Mouse (Mus musculus): ENCODE data around the gene Mpv17l2.

Mpv17l2 gene

DNA sequence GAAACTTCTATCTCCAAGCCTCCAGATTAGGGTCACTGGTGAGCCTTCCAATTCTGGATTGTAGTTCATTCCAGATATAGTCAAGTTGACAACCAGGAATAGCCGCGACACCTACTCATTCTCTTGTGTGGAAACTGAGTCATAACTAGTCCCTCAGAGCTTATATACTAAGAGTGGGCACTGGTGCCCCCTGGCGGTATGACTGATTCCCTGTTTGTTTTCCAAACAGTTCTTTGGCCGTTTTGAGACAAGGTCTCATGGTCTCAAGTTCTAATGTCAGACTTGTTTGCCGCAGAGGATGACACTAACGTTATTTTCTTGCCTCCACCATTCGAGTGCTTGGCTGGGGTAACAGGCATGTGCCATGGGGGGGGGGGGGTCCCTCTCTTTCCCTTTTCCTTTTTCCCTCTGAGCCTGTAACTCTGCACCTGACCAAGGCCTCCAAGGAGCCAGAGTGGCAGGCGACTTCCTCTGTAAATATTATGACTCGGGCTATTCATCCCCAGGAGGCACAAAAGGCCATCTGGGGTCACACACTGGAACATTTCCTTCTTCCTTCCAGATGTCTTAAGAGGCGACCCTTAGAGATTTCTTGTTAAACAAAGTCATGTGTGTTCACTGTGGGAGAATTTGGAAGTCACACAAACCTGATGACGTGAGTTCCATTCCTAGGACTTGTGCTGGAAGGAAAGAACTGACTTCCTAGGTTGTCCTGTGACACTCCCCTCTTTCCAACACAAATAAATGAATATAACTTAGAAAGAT is 8.6 kb downstream of the Mpv17l2 start:
- peak; percentile 72 for DNase-seq (ENCODE audit: low read depth, low spot score)

DNA sequence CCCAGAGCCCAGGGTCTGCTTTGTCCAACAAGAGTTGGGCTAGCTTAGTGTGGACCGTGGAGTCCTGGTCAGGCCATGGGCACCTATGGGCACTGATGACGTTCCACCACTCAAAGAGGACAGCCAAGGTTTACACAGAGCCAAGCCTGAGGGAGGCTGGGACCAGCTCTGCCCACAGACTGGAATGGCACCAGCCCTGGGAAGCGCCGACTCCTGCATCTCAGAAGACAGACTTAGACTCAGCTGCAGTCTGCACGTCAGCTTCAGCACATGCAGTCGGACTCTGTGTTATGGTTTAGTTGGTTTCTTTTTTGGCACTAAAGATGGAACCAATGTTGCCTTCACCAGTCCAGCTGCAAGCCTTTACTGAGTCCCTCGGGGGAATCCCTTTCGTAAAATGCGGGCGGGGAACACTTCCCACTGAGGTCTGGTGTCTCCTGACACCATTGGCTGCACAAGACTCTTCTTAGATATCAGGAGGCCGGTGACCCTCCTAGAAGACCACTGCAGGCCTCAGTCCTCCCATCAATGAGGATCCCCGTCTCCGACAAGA is 10.5 kb downstream of the Mpv17l2 start:
- no peak for DNase-seq (ENCODE audit: low read depth, low spot score)

DNA sequence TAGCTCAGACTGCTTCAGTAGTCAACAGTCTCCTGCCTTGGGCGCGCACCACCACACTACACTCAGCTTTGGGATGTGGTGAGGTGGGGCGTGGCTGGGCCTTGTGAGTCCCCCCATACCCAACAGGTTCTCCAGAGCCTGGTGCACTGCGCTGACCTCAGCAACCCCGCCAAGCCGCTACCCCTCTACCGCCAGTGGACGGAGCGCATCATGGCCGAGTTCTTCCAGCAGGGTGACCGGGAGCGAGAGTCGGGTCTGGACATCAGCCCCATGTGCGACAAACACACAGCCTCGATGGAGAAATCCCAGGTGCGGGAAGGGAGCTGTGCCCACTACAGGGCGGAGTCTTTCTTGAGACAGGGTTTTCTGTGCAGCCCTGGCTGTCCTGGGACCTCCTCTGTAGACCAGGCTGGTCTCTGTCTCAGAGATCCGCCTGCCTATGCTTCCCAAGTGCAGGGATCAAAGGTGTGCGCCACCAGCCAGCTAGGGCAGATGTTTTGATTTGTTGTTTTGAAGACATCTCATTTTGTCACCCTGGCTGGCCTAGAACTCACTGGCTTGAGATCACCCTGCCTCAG is 11.6 kb downstream of the Mpv17l2 start:
- no peak for DNase-seq (ENCODE audit: low read depth, low spot score)

DNA sequence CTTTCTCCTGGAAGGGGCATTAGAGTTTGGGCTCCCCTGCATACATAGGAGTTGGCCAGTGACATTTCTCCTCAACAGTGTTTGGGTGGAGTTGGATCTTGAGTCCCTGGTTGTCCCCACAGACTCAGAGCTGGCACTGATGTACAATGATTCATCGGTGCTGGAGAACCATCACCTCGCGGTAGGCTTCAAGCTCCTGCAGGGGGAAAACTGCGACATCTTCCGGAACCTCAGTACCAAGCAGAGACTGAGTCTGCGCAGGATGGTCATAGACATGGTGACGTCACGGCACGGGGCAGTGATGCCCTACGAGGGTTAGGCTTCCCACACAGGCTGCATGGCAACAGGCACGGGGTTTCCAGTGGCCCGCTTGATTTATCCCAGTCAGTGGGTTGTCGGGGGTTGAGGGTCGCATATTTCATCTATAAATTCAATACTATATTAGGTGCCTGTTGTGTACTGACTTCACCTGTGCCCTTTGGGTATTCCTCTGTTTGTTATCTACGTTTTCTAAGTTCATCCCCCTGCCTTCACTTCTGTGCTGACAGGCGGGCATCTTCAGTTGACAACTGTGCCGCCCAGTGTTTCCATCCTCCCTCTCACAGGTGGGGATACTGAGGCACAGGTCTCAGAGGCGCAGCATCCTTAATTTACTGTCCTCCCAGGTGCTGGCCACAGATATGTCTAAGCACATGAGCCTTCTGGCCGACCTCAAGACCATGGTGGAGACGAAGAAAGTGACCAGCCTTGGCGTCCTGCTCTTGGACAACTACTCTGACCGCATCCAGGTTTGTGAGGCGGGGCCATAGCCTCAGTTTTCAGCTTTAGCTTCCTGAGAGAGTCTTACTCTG is 12.3 kb downstream of the Mpv17l2 start:
- DNase-seq (ENCODE audit: low read depth, low spot score), result no peak

DNA sequence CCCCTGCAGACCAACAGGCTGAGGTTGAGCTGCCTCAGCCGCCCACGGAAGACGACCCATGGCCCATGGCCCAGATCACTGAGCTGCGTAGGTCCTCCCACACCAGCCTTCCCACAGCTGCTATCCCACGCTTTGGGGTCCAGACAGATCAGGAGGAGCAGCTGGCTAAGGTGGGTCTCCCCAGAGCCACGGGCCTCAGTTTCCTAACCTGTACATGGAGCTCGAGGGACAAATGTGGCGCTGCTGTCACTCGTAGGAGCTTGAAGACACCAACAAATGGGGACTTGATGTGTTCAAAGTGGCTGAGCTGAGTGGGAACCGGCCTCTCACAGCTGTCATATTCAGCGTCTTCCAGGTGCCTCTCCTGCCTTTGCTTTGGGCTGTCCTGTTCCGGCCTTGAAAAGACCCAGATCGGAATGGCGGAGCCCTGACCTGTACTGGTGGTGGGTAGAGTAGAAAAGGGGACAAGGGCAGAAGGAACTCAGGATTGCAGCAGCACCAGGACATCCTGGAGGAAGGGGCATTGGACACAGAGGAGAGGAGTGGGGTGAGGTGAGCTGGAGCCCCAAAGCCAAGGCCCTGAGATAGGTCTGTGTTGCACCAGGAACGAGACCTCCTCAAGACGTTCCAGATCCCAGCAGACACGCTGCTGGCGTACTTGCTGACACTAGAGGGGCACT is 13.4 kb downstream of the Mpv17l2 start:
- no peak for DNase-seq (ENCODE audit: low read depth, low spot score)

DNA sequence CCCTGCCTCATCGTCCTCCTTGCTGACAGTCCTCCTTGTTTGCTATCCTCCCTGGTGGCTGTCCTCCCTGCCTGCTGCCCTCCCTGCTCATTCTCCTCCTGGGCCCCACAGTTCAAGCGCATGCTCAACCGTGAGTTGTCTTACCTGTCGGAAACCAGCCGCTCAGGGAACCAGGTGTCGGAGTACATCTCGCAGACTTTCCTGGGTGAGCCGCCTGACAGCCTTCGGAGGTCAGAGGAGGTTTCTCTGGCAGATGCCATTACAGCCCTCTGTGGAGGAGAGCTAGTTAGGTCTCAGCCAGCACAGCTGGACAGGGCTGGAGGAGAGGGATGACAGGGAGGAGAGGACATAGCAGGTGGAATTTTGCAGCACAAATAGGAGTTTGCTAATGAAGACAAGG is 14.1 kb downstream of the Mpv17l2 start:
- DNase-seq (ENCODE audit: low read depth, low spot score), result no peak

DNA sequence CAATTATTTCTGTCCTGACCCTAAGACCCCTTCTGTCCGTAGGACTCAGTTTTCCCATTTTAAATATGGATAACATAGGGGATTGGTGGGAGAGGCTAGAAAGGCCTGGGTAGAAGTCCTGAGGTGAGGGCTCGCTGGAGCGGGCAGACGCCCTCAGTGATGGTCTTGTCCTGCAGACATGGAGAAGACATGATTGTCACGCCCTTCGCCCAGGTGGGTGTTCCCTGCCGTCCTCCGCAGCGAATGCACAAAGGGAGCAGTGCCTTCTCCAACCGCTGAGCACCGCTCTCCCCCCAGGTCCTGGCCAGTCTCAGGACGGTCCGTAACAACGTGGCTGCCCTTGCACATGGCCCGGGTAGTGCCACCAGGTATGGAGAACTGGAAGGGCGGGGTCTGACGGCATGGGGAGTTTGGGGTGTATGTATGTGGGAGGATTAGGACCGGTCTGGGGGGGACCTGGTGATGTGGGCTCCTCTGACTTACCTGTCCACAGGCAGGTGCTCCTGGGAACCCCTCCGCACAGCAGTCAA is 15.0 kb downstream of the Mpv17l2 start:
- DNase-seq (ENCODE audit: low read depth, low spot score), result no peak

DNA sequence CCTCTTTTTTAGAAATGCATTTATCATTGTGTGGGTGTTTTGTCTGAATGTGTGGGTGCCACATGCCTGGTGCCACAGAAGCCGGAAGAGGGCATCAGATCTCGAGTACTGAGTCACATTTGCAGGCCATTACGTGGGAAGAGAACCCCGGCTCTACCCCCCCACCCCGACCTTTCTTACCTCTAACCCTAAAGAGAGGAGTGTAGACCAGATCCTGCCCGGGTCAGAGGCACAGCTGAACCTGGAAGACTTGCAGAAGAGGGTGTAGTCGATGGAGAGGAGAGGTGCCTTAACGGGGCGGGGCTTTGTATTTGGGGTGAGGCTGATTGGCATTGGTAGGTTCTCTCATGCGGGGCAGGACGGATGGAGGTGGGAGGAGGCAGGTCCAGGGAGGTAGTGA is 15.9 kb downstream of the Mpv17l2 start:
- DNase-seq (ENCODE audit: low read depth, low spot score), result no peak

DNA sequence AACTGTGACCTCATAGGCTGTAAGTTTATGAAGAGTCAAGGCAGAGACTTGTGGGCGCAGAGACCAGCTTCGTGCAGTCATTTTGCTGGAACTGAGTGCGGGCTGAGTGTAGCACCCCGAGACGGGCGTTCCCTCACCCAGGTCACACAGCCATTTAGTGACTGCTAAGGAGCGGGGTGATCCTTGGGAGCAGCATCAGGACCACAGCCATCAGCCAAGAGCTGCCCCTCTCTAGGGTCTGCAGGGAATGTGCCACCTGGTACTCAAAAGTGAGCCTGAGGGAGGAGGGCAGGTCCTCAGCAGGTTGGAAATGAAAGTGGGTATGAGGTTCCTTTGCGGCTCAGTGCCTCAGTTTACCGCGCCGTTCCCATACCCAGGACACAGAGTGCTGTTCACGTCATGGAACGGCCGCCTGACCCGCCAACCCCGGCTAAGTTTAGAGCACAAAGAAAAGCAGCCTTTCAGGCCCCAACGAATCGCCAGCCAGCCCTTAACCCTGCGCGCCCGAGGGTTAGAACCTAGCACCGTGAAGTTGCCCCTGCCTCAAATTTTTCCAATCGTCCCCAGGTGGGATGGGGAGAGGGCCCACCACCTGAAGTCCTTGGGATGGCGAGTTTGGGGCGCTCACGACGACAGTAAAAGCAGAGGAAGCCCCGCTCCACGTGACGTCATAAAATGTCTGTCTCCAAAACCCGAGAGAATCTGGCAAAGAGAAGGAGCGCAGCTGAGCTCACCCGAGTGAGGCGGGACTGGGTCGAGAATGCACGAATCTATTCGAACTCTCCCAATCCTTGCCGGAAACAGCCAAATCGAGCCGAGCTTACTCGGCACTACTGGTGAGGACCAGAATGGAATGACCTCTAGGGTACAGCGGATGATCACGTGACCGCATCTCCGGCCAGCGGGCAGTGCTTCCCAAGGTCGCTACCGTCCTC is 16.8 kb downstream of the Mpv17l2 start:
- DNase-seq (ENCODE audit: low read depth, low spot score), result no peak

DNA sequence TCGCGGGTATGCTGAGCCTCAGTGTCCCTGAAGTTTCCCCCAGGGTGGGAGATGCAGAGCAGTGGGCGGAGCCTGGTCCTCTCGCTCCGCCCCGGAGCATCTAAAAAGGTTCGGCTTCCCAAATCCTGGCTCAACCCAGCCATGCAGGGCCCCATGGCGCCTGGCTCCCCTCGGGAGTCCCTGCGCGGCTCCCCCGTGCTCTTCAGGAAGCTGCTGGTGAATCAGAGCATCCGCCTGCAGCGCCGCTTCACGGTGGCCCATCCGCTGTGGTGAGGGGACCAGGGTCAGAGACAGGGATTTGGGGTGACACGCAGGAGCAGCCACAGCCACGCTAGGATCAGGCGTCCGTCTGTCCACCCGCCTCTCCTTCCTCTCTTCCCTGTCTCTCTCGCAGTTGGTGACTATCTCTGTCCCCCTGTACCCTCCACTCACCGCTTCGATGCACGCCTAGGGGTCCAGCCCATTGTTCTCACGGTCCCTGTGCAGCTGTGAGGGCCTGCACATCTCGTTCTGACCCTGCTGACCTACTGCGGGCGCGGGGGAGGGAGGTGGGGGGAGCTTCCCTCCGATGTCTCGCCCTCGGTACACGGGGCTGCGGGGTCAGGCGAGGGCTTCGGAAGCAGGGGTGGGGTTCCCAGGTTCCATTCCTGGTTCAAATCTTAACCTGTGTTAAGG is 17.6 kb downstream of the Mpv17l2 start:
- no peak for DNase-seq (ENCODE audit: low read depth, low spot score)

DNA sequence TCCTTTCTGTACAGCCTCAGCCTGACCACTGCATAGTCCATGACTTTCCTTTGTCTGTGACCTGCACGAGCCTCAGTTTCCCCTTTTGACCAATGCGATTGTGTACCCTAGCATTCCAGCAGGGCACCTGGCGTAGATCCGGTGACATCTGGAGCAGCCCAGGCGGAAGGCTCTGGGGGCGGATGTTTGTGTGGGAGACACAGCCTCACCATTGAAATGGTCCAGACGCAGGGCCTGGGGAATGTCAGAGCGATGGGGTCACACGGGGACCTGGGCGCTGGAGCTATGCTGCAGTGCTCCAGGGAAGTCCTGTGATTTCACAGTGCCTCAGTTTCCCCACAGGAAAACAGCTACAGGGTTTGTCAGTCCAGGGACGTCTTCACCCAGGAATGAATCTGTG is 18.6 kb downstream of the Mpv17l2 start:
- no peak for DNase-seq (ENCODE audit: low read depth, low spot score)

DNA sequence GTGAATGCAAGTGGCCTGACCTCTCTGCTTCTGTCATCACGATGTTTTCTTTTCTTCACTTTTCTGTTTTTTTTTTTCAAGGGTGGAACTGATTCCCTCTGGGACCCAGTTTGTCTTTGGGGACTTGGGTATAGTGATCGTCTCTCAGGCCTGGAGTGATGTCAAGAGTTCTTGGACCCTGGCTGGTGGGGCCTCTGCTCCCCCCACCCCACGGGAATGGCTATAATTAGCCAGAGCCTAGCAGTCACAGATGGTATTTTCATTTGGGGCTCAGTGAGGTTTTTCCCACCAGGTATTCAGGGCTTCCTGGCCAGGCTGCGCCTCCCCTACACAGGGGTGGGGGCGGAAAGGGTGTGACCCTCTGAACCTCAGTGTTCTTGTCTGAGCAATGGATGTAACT is 19.1 kb downstream of the Mpv17l2 start:
- no peak for DNase-seq (ENCODE audit: low read depth, low spot score)

DNA sequence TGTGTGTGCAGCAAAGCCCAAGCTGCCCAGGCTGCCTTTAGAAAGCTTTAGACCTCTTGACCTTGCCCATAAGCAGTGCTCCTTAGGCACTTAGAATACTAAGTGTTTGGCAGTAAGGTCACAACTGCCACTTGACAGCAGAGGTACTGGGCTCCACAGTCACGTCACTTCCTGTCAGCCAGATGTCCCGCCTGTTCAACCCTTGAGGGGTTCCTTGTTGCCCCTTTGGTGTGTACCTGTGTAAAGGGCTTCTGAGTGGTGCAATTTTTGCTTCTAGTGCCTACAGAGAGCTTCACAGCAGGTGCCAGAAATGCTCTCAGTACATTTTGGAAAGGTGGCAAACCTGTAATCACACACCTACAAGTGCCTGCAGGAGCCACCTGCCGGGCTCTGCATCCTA is 22.5 kb downstream of the Mpv17l2 start:
- no peak for DNase-seq (ENCODE audit: low read depth, low spot score)

DNA sequence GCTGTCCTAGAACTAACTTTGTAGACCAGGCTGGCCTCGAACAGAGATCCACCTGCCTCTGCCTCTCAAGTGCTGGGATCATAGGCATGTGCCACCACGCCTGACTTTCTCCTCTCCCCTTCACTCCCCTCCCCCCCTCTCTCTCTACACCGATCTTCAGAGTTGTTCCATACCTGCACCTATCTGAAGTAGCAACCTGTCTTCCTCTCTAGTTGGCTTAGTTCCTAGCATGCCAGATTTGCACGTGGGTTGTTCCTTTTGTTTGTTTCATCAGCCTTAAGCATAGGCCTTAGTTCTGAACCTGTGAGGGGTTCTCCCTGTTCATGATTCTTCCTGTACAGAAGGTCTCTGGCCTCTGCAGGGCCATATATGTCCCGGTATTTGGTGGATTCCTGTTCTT is 23.0 kb downstream of the Mpv17l2 start:
- no peak for DNase-seq (ENCODE audit: low read depth, low spot score)

DNA sequence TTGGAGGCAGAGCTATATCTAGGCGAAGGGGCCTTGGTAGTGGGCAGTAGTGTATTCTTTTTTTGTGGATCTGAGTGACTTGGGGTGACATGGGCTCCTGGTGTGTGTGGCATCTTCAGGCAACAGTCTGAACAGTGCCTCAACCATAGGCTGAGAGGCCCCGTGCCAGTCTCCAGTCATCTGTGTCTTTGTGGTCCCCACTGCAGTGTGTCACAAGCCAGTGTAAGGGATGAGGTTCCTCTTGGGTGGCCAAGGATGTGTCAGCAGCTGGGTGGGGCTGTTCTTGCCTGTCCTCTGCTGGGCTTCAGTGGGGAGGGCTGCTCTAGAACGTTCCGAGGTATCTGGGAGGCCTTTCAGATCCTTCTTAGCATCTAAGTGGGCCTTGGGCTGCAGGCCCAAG is 29.8 kb downstream of the Mpv17l2 start:
- no peak for DNase-seq (ENCODE audit: low read depth, low spot score)

DNA sequence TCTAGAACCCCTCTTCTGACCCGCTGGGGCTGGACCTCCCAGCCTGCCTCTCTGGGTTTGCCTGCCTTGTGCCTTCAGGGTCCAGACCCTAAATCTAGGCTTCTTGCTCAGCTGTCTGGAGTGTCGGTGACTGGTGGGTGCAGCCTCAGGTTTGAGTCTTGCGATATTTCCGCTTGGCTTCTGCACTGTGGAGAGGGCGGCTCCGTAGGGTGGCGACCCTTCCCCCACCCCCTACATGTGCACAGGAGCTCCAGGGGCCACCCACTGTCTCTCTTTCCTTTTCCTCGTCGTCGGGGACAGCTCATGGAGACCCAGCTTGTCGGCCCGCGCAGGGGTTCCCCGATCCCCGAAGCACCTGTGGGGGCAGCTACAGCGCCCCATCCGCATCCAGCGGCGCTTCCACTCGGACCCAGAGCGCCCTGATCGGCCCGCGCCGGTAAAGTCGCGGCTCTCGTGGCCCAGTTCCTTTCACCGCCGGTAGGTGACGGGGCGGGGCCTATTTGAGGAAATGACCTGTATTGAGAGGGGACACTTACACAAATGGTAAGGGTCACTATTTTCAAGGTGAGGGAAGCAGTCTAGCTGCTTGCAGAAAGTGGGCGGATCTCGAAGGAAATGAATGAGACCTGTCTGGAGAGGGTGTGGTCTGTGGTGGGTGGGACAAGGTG is 30.8 kb downstream of the Mpv17l2 start:
- DNase-seq (ENCODE audit: low read depth, low spot score), result no peak

DNA sequence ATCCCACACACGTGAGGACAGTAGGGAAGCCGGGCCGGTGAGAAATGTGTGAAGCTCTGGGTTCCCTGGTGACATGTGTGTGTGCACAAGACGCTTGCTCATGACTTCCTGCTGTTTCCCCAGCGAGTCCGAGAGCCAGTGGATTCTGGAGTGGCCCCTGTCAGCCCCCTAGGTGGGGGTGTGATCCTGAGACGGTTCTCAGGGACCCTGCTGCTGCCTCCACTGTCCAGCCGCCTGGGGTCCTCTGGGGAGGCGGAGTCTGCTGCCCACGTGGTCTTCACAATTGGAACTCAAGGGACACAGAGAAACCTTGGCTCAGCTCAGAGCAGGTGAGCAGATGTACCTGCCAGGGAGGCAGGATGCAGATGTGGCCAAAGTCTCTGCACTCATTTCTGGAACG is 34.0 kb downstream of the Mpv17l2 start:
- DNase-seq (ENCODE audit: low read depth, low spot score), result no peak

DNA sequence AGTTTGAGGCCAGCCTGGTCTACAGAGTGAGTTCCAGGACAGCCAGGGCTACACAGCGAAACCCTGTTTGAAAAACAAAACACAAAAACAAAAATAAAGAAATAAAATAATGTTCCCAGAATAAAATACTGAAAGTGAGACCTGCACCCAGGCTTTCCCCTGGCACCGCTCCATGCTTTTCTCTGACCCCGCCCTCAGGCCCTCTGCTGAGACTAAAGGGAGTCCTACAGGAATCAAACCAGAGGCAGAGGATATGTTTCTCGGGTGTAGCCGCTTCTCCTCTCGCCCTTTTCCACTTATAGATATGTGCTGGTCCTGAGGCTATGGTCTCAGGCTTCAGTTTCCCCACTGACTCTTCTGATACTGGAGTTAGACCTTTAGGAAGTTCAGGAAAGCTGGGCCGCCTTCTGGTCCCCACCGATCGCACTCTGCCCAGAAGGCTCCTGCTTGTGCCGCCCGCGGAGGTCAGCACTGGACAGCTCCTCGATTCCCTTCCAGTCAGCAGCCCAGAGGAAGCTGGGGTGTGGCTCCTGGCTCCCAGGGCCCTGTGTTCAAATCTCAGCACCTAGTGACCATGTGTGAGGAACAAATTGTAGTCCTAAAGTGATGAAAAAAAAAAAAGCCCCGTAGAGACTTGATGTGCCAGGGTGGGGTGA is 34.8 kb downstream of the Mpv17l2 start:
- DNase-seq (ENCODE audit: low read depth, low spot score), result no peak

DNA sequence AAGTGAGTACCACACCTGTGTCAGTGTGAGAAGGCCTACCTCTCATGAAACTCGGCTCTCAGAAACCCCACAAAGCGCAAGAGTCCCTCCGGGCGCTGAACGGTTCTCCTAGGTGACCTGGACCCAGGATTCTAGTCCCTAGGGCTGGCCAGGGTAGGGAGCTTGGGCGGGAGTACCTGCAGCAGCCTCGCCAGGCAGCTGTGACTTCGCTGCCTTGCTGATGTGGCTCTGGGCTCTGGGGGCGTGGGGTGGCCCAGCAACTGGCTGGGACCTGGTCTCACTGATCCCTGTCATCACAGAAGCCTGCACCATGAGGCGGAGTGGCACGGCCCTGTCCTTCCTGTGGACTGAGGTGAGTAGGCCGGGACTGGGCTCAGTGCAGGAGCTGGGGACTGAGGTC is 36.5 kb downstream of the Mpv17l2 start:
- no peak for DNase-seq (ENCODE audit: low read depth, low spot score)
